Mouse (Mus musculus) stomach, embryonic 16.5 days (tissue): ENCODE data around the gene Dido1. TPM values are rescaled to one million over a fixed set of nuclear protein-coding genes. Genes with fewer than 3 reads are reported as not detected.
"Not testable (repeated sequence)": the region's sequence is repeated elsewhere in the genome, so short reads cannot be mapped to it uniquely, and the experiment has no call there.

Experiments
- ATAC-seq: fragments of 200-750 bp; cut with Nextera tagmentation; 2 replicates; pipeline ENCODE4 v1.8.0; 2017; ENCODE audit warnings: moderate number of reproducible peaks, moderate TSS enrichment; ENCODE audit not compliant: insufficient read depth, low FRiP score
- H3K27ac ChIP-seq: fragments of 300-500 bp; sonication (generic); 2 replicates; pipeline ENCODE4 v1.5.1; 2014; ENCODE audit warnings: low read length
- H3K27me3 ChIP-seq: fragments of 300-500 bp; sonication (generic); 2 replicates; pipeline ENCODE4 v1.6.1; 2014; ENCODE audit warnings: low read length, control low read depth, mixed read lengths; ENCODE audit not compliant: control insufficient read depth, insufficient read depth
- H3K36me3 ChIP-seq: fragments of 300-500 bp; sonication (generic); 2 replicates; pipeline ENCODE4 v1.6.1; 2014; ENCODE audit warnings: low read length; ENCODE audit not compliant: control insufficient read depth, insufficient read depth
- H3K4me1 ChIP-seq: fragments of 300-500 bp; sonication (generic); 2 replicates; pipeline ENCODE4 v1.6.1; 2014; ENCODE audit warnings: low read length, control low read depth, mixed read lengths; ENCODE audit not compliant: control insufficient read depth, insufficient read depth
- H3K4me2 ChIP-seq: fragments of 300-500 bp; sonication (generic); 2 replicates; pipeline ENCODE4 v1.6.1; 2014; ENCODE audit warnings: low read depth, low read length, mixed read lengths
- H3K4me3 ChIP-seq: fragments of 300-500 bp; sonication (generic); replicated peaks from 2 replicates; pipeline ENCODE4 v1.5.1; 2014; ENCODE audit warnings: mild to moderate bottlenecking, low read length
- H3K9ac ChIP-seq: fragments of 300-500 bp; sonication (generic); 2 replicates; pipeline ENCODE4 v1.6.1; 2014; ENCODE audit warnings: low read length
- H3K9me3 ChIP-seq: fragments of 300-500 bp; sonication (generic); replicated peaks from 2 replicates; pipeline ENCODE4 v1.6.1; 2016; ENCODE audit warnings: low read length, control low read depth; ENCODE audit not compliant: control insufficient read depth
- WGBS: fragments of 180-500 bp; shearing (Covaris S2); extraction: QIAGEN DNeasy Blood & Tissue Kit; methylation state at CpG from one replicate; pipeline ENCODE4 v1.1.7; 2014; 5-methylcytosine and 5-hydroxymethylcytosine counted together
- polyA plus RNA-seq: library from polyadenylated mRNA; unstranded; fragments of >200 nt; fragmentation: Nextera tagmentation; extraction: Ambion mirVana; gene quantifications from 2 replicates; pipeline ENCODE4 v1.2.1, GENCODE M21; 2015

The Dido1 gene
- polyA plus RNA-seq, 1 experiment from 2014 or later: 26.7 TPM

DNA sequence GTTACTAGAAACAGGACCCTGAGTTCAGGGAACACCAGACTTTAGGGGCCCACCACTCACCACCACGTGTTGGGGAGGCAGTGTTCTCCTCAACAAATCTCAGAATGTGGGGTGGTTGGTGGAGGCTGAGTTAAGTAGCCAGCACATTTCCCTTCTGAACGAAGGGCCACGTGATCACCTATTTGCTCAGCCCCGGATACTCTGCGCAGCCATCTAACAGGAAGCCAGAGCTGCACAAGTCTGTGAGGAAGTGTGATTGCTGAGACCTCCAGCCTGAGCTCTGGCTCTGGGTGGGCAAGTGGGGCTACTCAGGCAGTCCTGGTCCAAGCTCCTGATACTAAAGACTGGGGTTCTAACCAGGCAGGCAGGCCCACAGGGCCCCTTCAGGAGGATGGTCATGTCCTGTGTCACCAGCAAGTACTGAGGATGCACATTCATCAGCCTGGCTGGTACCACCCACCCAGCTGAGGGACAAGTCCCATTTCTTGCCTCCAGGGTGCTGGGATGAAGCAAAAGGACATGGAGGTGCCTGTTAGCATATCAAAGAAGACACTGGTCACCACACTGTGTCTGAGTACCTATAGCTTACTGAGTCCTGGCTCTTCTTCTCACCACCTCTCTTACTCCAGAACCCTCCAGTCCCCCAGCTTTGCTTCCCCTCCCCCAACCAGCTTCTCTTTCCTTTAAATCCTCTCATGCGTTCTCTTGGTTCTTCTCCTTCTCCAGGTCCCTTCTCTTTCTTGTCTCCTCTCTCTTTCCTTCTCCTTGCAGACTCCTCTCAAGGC lies 17.1 kb upstream of the Dido1 start:
- Histone ChIP-seq H3K9ac (no peak overlapping the region), H3K9me3 (no peaks in the 10 kb centered on the region), H3K4me1 (peaks cover 21% of the 10 kb centered on the region), H3K4me2 (no peak overlapping the region), H3K4me3 (no peak overlapping the region), H3K36me3 (peaks cover 5% of the 10 kb centered on the region; the same call in 1 of the 2 replicates), H3K27ac (0 out of 2 replicates have a peak overlapping the region, but pooled peaks have one; percentile 15), H3K27me3 (no peaks in the 10 kb centered on the region)
- no peak for ATAC-seq
- 54% methylated on average over 6 of the region's 6 CpGs for WGBS

GRCm38 (mm10) chr2:180725856-180726629 lies 16.2 kb upstream of the Dido1 start:
- no peak for ATAC-seq
- H3K27me3 ChIP-seq: no peaks in the 10 kb centered on the region
- H3K36me3 ChIP-seq: peaks cover 7% of the 10 kb centered on the region; the same call in 1 of the 2 replicates
- H3K27ac ChIP-seq: no peak overlapping the region
- H3K4me1 ChIP-seq: peaks cover 18% of the 10 kb centered on the region
- H3K4me3 ChIP-seq: peak overlapping the region; percentile 37
- peak overlapping the region; percentile 65 for H3K4me2 ChIP-seq
- H3K9ac ChIP-seq: peak overlapping the region; percentile 65
- 24% methylated on average over 8 of the region's 8 CpGs for WGBS
- no peaks in the 10 kb centered on the region for H3K9me3 ChIP-seq

DNA sequence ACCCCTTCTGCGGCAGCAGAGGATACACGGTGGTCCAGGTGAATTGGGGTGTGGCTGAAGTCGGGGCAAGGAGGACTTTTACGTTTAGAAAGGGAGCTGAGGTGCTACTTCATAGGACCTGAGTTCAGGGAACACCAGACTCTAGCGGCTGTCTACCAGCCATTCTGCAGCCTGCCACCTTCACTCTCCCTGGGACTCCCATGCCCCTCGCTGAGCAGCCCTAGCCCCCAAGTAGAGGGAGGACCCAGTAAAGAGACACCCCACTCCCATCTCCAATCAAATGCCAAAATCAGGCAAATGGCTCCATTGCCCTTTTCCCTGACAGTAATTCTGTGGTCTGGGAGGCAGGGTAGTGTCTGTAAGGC lies 15.6 kb upstream of the Dido1 start:
- H3K9ac ChIP-seq: peak overlapping the region; percentile 65

DNA sequence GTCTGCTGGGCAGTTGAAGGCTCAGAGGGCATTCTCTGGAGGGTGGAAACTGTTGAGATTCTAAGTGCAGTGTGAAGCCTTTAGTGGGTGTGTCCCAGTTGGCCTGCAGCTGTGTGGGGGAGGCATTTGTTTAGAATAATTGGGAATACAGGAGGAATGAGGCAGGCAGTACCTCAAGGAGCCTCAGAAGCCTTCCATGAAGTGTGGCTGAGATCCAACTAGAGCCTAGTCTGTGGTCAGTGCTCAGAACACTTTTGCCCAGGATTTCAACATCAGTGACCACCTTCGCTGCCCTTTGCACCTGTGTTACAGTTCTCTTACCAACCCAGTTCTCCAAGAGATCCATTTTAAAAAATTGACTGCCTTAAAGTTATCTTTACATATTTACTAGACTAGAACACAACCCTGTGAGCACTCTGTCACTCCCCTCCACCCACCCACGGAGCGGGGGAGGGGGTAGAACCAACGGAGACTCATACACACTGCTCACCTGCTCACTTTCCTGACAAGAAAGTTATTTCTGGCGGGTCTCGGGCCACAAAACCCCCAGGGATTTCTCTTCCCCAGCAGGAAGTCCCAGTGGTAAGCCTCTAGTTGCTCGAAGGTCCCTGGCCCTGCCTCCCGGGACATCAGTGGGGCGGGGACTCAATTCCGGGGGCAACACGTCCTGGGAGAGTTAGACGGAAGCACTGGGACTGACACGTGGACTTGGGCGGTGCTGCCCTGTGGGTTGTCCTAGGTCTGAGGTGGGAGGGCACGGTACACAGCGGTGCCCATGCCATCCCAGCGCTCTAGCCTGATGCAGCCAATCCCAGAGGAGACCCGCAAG lies 15.0 kb upstream of the Dido1 start, which contains the start of gene Slc17a9:
Gene Slc17a9, plus strand, starts transcription at position 679 of the 829 bp plus-strand sequence.
- H3K9ac ChIP-seq: peak within 1 kb of the TSS; percentile 65
- peak within 1 kb of the TSS; percentile 37 for H3K4me3 ChIP-seq
- H3K9me3 ChIP-seq: no peaks in the 10 kb centered on the region
- H3K4me1 ChIP-seq: peaks cover 16% of the 10 kb centered on the region
- H3K36me3 ChIP-seq: peaks cover 10% of the 10 kb centered on the region; the same call in 1 of the 2 replicates
- peak within 1 kb of the TSS; percentile 62 for H3K27ac ChIP-seq
- WGBS: 4% methylated on average over 18 of the region's 18 CpGs
- H3K4me2 ChIP-seq: peak within 1 kb of the TSS; percentile 65
- H3K27me3 ChIP-seq: no peaks in the 10 kb centered on the region
- peak; percentile 92 for ATAC-seq

More for the DNA sequence above, 15.6 kb upstream of the Dido1 start:
- WGBS: 1% methylated on average over 6 of the region's 6 CpGs
- Histone ChIP-seq H3K4me3 (peak overlapping the region; percentile 37), H3K27me3 (no peaks in the 10 kb centered on the region), H3K27ac (peak overlapping the region; percentile 62; the same call in 1 of the 2 replicates), H3K9me3 (no peaks in the 10 kb centered on the region), H3K4me2 (peak overlapping the region; percentile 65), H3K4me1 (peaks cover 16% of the 10 kb centered on the region), H3K36me3 (peaks cover 7% of the 10 kb centered on the region; the same call in 1 of the 2 replicates)
- ATAC-seq: no peak

GRCm38 (mm10) chr2:180723865-180724264 lies 14.1 kb upstream of the Dido1 start:
- no peak overlapping the region for H3K27ac ChIP-seq
- no peaks in the 10 kb centered on the region for H3K9me3 ChIP-seq
- H3K27me3 ChIP-seq: no peaks in the 10 kb centered on the region
- peaks cover 16% of the 10 kb centered on the region for H3K4me1 ChIP-seq
- H3K9ac ChIP-seq: no peak overlapping the region
- WGBS: 54% methylated on average over 2 of the region's 2 CpGs
- ATAC-seq: no peak
- H3K4me2 ChIP-seq: no peak overlapping the region
- H3K4me3 ChIP-seq: no peak overlapping the region
- H3K36me3 ChIP-seq: peaks cover 15% of the 10 kb centered on the region

DNA sequence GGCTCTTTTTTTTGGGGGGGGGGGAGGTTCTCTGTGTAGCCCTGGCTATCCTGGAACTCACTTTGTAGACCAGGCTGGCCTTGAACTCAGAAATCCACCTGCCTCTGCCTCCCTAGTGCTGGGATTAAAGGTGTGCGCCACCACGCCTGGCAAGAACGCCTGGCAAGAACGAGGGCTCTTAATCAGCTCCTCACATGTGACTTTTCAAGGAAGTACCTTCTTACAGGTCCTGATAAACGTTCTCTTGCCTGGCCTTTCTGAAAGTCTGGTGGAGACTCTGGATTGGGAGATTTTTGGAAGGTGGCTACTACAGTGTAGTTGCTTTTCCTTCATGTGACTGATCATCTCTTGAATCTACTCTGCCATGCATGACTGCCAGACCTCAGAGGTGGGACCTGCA lies 12.9 kb upstream of the Dido1 start:
- H3K27ac ChIP-seq, H3K9ac ChIP-seq, ATAC-seq, H3K9me3 ChIP-seq, H3K27me3 ChIP-seq, H3K4me2 ChIP-seq, H3K4me3 ChIP-seq: not testable (repeated sequence)
- H3K4me1 ChIP-seq: peaks cover 16% of the 10 kb centered on the region
- WGBS: 80% methylated on average over 5 of the region's 5 CpGs
- H3K36me3 ChIP-seq: peaks cover 22% of the 10 kb centered on the region

- 89% methylated on average over 5 of the region's 5 CpGs for WGBS
- Histone ChIP-seq H3K9ac (no peak overlapping the region), H3K36me3 (peaks cover 15% of the 10 kb centered on the region; the same call in 1 of the 2 replicates), H3K9me3 (no peaks in the 10 kb centered on the region), H3K27ac (no peak overlapping the region; the same call in 1 of the 2 replicates), H3K27me3 (no peaks in the 10 kb centered on the region), H3K4me1 (peaks cover 16% of the 10 kb centered on the region), H3K4me3 (no peak overlapping the region), H3K4me2 (no peak overlapping the region)
- no peak for ATAC-seq
Observed at GRCm38 (mm10) chr2:180712037-180712689, 2.4 kb upstream of the Dido1 start.

DNA sequence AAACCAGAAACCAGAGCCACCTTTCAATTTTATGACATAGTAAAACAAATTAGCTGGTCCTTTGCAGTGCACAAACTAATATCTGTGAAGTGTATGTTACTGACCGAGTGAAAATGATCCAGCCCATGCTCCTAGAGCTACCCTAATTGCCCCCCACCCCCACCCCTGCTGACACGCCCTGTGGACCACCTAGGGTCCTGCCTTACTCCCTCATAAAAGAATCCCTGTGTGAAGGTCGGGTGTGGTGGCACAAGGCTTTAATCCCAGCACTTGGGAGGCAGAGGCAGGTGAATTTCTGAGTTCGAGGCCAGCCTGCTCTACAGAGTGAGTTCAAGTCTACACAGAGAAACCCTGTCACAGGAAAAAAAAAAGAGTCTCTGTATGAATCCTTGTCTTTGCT lies 1.7 kb upstream of the Dido1 start:
- H3K27me3 ChIP-seq: no peaks in the 10 kb centered on the region
- H3K4me2 ChIP-seq: peak overlapping the region; percentile 85
- H3K4me1 ChIP-seq: peaks cover 16% of the 10 kb centered on the region
- H3K9ac ChIP-seq: peak overlapping the region; percentile 100
- peaks cover 9% of the 10 kb centered on the region; the same call in 1 of the 2 replicates for H3K36me3 ChIP-seq
- WGBS: 62% methylated on average over 4 of the region's 4 CpGs
- peak overlapping the region; percentile 94; the same call in 1 of the 2 replicates for H3K27ac ChIP-seq
- H3K4me3 ChIP-seq: peak overlapping the region; percentile 98
- no peaks in the 10 kb centered on the region for H3K9me3 ChIP-seq
- no peak for ATAC-seq
